Mouse (Mus musculus) MEL-GATA-1-ER (cell line): ENCODE results near the gene Lsamp.
A peak's percentile ranks its signal among the peaks of the same experiment; 100 is the strongest.

Experiments
- DNase-seq: peaks from one replicate; pipeline ENCODE4 v3.0.0-alpha.2; 2012; ENCODE audit warnings: low read depth; ENCODE audit errors: extremely low read depth

Lsamp gene

GRCm38 (mm10) chr16:41532661-41533551 lies 1548.7 kb downstream of the Lsamp start:
- no peak for DNase-seq

- no peak for DNase-seq
Measured at GRCm38 (mm10) chr16:41533686-41534085, 1549.5 kb downstream of the Lsamp start.

- no peak for DNase-seq
Measured at GRCm38 (mm10) chr16:41535806-41536205, 1551.6 kb downstream of the Lsamp start.

GRCm38 (mm10) chr16:41542641-41543040 lies 1558.5 kb downstream of the Lsamp start:
- DNase-seq: no peak

- DNase-seq: no peak
Measured at GRCm38 (mm10) chr16:41551164-41551563, 1567.0 kb downstream of the Lsamp start.

GRCm38 (mm10) chr16:41551851-41552262 lies 1567.7 kb downstream of the Lsamp start:
- no peak for DNase-seq

- DNase-seq: no peak
Measured at GRCm38 (mm10) chr16:41557104-41557503, 1572.9 kb downstream of the Lsamp start.

GRCm38 (mm10) chr16:41565233-41565632 lies 1581.1 kb downstream of the Lsamp start:
- no peak for DNase-seq

GRCm38 (mm10) chr16:41588675-41589301 lies 1604.6 kb downstream of the Lsamp start:
- DNase-seq: no peak

- DNase-seq: no peak
Measured at GRCm38 (mm10) chr16:41612229-41612628, 1628.1 kb downstream of the Lsamp start.

- DNase-seq: no peak
Measured at GRCm38 (mm10) chr16:41623871-41624270, 1639.7 kb downstream of the Lsamp start.

- DNase-seq: no peak
Measured at GRCm38 (mm10) chr16:41633898-41634297, 1649.7 kb downstream of the Lsamp start.

- no peak for DNase-seq
Measured at GRCm38 (mm10) chr16:41640876-41641275, 1656.7 kb downstream of the Lsamp start.

- no peak for DNase-seq
Measured at GRCm38 (mm10) chr16:41653261-41653660, 1669.1 kb downstream of the Lsamp start.

GRCm38 (mm10) chr16:41674316-41675038 lies 1690.3 kb downstream of the Lsamp start:
- no peak for DNase-seq

- DNase-seq: no peak
Measured at GRCm38 (mm10) chr16:41675774-41676173, 1691.6 kb downstream of the Lsamp start.

GRCm38 (mm10) chr16:41692435-41692834 lies 1708.3 kb downstream of the Lsamp start:
- peak; percentile 20 for DNase-seq

- no peak for DNase-seq
Measured at GRCm38 (mm10) chr16:41701790-41702428, 1717.7 kb downstream of the Lsamp start.

- DNase-seq: no peak
Measured at GRCm38 (mm10) chr16:41728900-41729585, 1744.9 kb downstream of the Lsamp start.

- DNase-seq: no peak
Measured at GRCm38 (mm10) chr16:41729911-41730310, 1745.8 kb downstream of the Lsamp start.

GRCm38 (mm10) chr16:41745037-41745436 lies 1760.9 kb downstream of the Lsamp start:
- DNase-seq: no peak
